Mouse (Mus musculus) cortical plate, adult 2 months (tissue): ENCODE data around the gene Ust. TPM values are rescaled to one million over a fixed set of nuclear protein-coding genes. Genes with fewer than 3 reads are reported as not detected.

Experiments
- H3K27ac ChIP-seq: fragments of 200-500 bp; 2 replicates; pipeline ENCODE4 v1.5.1; 2012; ENCODE audit warnings: low read length, control low read depth, inconsistent platforms; ENCODE audit not compliant: insufficient read depth
- H3K4me1 ChIP-seq: fragments of 200-500 bp; 2 replicates; pipeline ENCODE4 v1.6.1; 2011; ENCODE audit warnings: low read length; ENCODE audit not compliant: control insufficient read depth, insufficient read depth
- H3K4me3 ChIP-seq: fragments of 200-500 bp; 2 replicates; pipeline ENCODE4 v1.5.1; 2011; ENCODE audit warnings: mild to moderate bottlenecking, low read length, control low read depth; ENCODE audit not compliant: insufficient read depth
- CTCF ChIP-seq: fragments of 200-500 bp; IDR thresholded peaks from 2 replicates; pipeline ENCODE4 v1.5.1; 2011; ENCODE audit warnings: mild to moderate bottlenecking, control low read depth, low read length; ENCODE audit not compliant: insufficient read depth; ENCODE audit errors: extremely low read depth
- POLR2A ChIP-seq: fragments of 200-500 bp; IDR thresholded peaks from 2 replicates; pipeline ENCODE4 v1.6.1; 2011; ENCODE audit warnings: mild to moderate bottlenecking, low read length, control low read depth; ENCODE audit not compliant: insufficient read depth; ENCODE audit errors: extremely low read depth
- polyA plus RNA-seq: library from polyadenylated mRNA; depleted of rRNA; stranded (reverse); fragments of >200 nt; gene quantifications from 2 replicates; pipeline ENCODE4 v1.2.3, GENCODE M21; 2012

Ust gene
- polyA plus RNA-seq, 1 experiment = 10.2 TPM

DNA sequence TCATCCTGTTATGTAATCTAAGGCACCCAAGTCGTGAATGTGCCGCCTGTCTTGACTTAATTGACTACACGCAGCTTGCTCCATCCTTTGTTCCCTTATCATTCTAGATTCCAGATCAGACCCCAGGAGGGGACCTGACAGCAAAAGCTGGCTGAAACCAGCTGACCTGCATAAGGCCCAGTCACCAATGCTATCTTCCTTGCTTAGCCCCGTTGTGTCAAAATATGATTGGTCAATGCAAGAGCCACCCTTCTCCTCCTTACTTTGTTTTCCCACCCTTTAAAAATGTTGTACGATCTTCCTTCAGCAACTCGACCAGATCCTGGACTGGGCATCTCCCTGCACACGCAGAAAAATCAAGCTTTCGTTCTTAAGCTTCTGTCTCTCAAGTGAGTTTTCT is 40.7 kb downstream of the Ust start:
- H3K27ac ChIP-seq = no peak overlapping the region
- no peak overlapping the region for H3K4me3 ChIP-seq
- no peak for TF ChIP-seq POLR2A
- no peak for TF ChIP-seq CTCF
- no peaks in the 10 kb centered on the region for H3K4me1 ChIP-seq

DNA sequence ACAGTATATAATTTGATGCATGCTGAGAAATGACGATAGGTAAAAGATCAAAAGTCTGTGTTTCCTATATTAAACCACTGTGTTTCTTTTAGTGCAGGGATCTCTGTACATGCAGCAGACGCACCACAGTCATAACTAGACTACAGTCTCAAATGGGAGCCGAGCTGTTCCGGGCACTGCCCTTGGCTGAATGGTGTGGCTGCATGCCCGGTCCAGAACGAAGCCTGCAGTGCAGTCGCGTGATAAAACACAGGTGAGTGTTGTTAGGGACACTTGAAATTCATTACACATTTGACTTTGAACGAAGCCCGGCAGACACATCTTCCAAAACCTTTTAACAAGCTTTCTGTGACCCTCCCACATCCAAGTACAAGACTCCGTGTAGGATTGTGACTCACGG is 46.6 kb downstream of the Ust start:
- TF ChIP-seq CTCF (no peak), POLR2A (no peak)
- Histone ChIP-seq H3K27ac (no peak overlapping the region), H3K4me1 (no peaks in the 10 kb centered on the region), H3K4me3 (no peak overlapping the region)

DNA sequence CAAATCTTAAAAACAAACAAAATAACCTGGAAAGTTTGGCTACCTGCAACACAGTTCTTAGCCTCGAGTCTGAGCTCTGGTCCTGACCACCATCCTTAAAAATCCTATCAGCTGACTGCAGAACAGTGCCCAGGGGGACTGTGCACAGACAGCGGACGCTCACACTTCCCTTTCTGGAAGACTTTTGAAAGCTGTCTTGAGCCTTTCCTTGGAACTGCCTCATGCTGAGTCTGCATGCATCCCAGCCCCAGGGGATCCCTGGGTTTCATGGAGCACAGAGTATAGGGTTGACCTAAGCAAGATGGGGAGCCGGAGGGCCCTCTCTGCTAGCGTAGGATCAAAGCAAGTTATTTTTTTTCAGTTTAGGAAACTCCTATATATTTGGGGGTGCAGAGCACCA is 47.6 kb downstream of the Ust start:
- no peak overlapping the region for H3K4me3 ChIP-seq
- no peak overlapping the region for H3K27ac ChIP-seq
- TF ChIP-seq POLR2A (no peak), CTCF (no peak)
- H3K4me1 ChIP-seq = no peaks in the 10 kb centered on the region

GRCm38 (mm10) chr10:8469516-8469915 is 49.1 kb downstream of the Ust start:
- TF ChIP-seq POLR2A (no peak), CTCF (no peak)
- Histone ChIP-seq H3K4me3 (no peak overlapping the region), H3K4me1 (no peaks in the 10 kb centered on the region), H3K27ac (no peak overlapping the region)

DNA sequence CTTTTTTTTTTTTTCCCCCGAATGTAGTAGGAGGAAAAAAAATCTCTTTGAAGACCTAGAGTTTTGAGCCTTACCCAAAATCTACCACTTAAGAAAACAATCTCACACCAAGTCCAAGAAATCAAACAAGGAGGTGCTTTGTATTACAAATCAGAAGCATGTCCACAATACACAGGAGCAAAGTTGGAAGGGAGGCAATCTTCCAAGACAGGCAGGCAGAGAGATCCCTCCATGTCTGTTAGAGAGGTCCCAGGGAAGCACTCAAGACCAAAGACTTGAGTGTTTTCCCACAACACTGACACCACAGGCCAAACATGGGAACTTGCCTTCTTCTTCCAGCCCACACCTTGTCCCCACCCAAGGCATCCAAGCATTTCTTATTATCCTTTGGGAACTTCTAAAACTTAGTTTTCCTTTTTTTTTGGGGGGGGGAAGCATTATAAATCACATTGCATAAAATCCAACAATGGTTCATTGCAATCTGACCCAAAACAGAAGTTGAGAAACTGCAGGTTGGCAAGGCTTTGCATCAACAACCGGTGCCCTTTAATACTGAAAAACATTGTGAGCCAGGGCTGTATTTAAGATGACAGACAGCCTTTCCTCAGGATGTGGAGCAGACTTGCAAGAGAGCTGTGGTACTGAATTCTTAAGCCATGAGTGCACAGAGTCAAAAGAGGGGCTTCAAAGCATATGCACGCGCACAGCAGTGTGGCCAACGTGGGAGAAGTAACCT is 49.8 kb downstream of the Ust start:
- TF ChIP-seq POLR2A (no peak), CTCF (no peak)
- Histone ChIP-seq H3K4me1 (no peaks in the 10 kb centered on the region), H3K27ac (no peak overlapping the region), H3K4me3 (no peak overlapping the region)

DNA sequence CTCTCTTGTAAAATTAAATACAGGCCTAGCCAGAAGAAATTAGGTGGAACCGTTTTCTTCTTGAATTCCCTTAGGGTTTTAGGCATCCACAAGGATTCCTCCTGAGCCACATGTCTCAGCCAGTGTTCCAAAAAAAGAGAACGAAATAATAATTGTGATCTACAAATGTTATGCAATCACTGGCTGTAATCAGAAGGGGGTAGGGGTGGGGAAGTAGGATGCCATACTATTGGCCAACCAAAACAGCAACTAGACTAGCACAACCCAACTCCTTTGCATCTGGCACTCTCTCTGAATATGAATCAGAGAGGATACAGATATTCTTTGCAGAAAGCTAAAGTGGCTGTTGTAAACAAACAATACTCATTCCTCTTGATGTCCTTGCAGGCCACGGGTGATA is 52.7 kb downstream of the Ust start:
- TF ChIP-seq CTCF (no peak), POLR2A (no peak)
- Histone ChIP-seq H3K4me1 (no peaks in the 10 kb centered on the region), H3K27ac (no peak overlapping the region), H3K4me3 (no peak overlapping the region)

DNA sequence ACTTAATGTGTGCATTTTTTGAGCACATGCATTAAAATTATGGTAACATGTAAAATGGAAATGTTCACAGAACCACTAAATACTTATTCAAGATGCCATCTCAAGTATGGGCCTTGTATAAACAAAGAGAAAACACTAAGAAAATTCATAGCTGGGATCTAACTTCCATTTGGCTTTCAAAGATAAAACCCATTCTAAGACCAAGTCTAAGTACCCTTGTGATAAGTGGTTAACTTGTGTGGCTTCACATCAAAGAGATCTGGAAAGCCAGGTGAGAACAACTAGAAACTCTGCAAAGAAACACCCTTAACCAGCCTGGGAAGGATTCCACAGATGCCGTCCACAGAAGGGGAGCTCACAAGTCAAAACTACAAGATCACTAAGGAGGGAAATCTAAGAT is 53.4 kb downstream of the Ust start:
- no peak for TF ChIP-seq POLR2A
- no peak for TF ChIP-seq CTCF
- no peak overlapping the region for H3K4me3 ChIP-seq
- H3K4me1 ChIP-seq = no peaks in the 10 kb centered on the region
- no peak overlapping the region for H3K27ac ChIP-seq

- Histone ChIP-seq H3K4me1 (no peaks in the 10 kb centered on the region), H3K27ac (no peak overlapping the region), H3K4me3 (no peak overlapping the region)
- no peak for TF ChIP-seq POLR2A
- no peak for TF ChIP-seq CTCF
Measured at GRCm38 (mm10) chr10:8461372-8461771, 57.3 kb downstream of the Ust start.

GRCm38 (mm10) chr10:8454711-8455110 is 63.9 kb downstream of the Ust start:
- no peak overlapping the region for H3K27ac ChIP-seq
- TF ChIP-seq POLR2A = no peak
- H3K4me3 ChIP-seq = no peak overlapping the region
- H3K4me1 ChIP-seq = no peaks in the 10 kb centered on the region

DNA sequence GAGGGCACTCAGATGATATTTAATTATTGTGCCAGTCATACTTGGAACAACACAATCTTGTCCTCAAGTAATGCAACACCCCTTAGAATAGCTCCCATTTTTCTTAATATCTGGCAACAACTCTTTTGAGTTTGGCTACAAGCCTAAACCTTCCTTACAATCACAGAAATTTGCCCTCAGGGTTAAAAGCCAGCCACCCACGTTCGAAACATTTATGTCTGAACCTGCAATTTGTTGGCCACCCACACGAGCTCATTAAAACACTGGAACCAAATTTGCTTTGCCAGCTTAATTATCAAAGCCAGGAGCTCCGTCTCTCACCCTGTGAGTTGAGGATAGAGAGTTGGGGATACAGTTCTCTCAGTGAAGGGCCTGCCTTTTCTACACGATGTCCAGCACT is 70.9 kb downstream of the Ust start:
- Histone ChIP-seq H3K27ac (no peak overlapping the region), H3K4me1 (peaks cover 1% of the 10 kb centered on the region; the same call in 1 of the 2 replicates), H3K4me3 (no peak overlapping the region)
- TF ChIP-seq POLR2A = no peak
- no peak for TF ChIP-seq CTCF

DNA sequence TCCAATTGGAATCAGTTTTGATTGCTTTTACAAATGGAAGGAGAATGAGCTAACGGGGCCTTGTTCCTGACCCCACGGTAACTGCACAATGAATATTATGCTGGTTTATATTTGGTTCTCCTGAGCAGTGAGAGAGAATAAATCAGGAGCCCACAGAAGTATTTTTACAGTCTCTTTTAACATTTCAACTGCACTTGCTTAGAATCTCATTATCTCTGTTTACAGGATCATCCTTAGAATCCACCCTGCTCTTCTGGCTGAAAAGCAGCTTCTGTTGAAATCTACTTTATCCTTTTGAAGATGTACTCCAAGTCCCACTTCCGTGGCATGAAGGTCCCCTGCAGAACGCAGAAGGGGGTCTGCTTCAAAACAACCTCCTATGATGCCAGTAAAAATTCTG is 71.7 kb downstream of the Ust start:
- Histone ChIP-seq H3K4me3 (no peak overlapping the region), H3K27ac (no peak overlapping the region), H3K4me1 (peaks cover 1% of the 10 kb centered on the region; the same call in 1 of the 2 replicates)
- TF ChIP-seq CTCF (no peak), POLR2A (no peak)
